Mouse (Mus musculus) kidney, postnatal 0 days (tissue): ENCODE data around the gene Tspyl2. TPM values are rescaled to one million over a fixed set of nuclear protein-coding genes. Genes with fewer than 3 reads are reported as not detected.

ENCODE experiments used
- ATAC-seq: fragments of 200-750 bp; cut with Nextera tagmentation; replicated peaks from 2 replicates; pipeline ENCODE4 v1.8.0; 2017; ENCODE audit warnings: low read depth, moderate number of reproducible peaks, moderate TSS enrichment, moderate library complexity; ENCODE audit not compliant: low FRiP score
- DNase-seq: peaks from one replicate; pipeline ENCODE4 v3.0.0-alpha.2; 2016; ENCODE audit warnings: low spot score
- H3K27ac ChIP-seq: fragments of 300-500 bp; sonication (generic); 2 replicates; pipeline ENCODE4 v1.5.1; 2014; ENCODE audit warnings: mild to moderate bottlenecking
- H3K27me3 ChIP-seq: fragments of 300-500 bp; sonication (generic); 2 replicates; pipeline ENCODE4 v1.6.1; 2014; ENCODE audit warnings: low read length, mixed read lengths; ENCODE audit not compliant: insufficient read depth
- H3K36me3 ChIP-seq: fragments of 300-500 bp; sonication (generic); 2 replicates; pipeline ENCODE4 v1.6.1; 2014; ENCODE audit warnings: low read length, mixed read lengths; ENCODE audit not compliant: insufficient read depth
- H3K4me1 ChIP-seq: fragments of 300-500 bp; sonication (generic); replicated peaks from 2 replicates; pipeline ENCODE4 v1.6.1; 2014; ENCODE audit warnings: antibody characterized with exemption, low read length, mixed read lengths; ENCODE audit not compliant: insufficient read depth
- H3K4me2 ChIP-seq: fragments of 300-500 bp; sonication (generic); 2 replicates; pipeline ENCODE4 v1.6.1; 2014; ENCODE audit warnings: mild to moderate bottlenecking, low read length, moderate library complexity, mixed read lengths
- H3K4me3 ChIP-seq: fragments of 300-500 bp; sonication (generic); replicated peaks from 2 replicates; pipeline ENCODE4 v1.5.1; 2014; ENCODE audit warnings: low read depth, low read length
- H3K9ac ChIP-seq: fragments of 300-500 bp; sonication (generic); 2 replicates; pipeline ENCODE4 v1.6.1; 2014; ENCODE audit warnings: low read depth, low read length
- H3K9me3 ChIP-seq: fragments of 300-500 bp; sonication (generic); replicated peaks from 2 replicates; pipeline ENCODE4 v1.6.1; 2016; ENCODE audit warnings: low read length, inconsistent platforms, mixed read lengths
- CTCF ChIP-seq: IDR thresholded peaks from 2 replicates; pipeline ENCODE4 v1.5.1; 2016; ENCODE audit warnings: antibody characterized with exemption, low read depth, mild to moderate bottlenecking, moderate library complexity
- WGBS: fragments of 180-500 bp; shearing (Covaris S2); extraction: QIAGEN DNeasy Blood & Tissue Kit; methylation state at CpG from one replicate; pipeline ENCODE4 v1.1.7; 2014; 5-methylcytosine and 5-hydroxymethylcytosine counted together
- polyA plus RNA-seq: library from polyadenylated mRNA; unstranded; fragments of >200 nt; fragmentation: Nextera tagmentation; extraction: Ambion mirVana; gene quantifications from 2 replicates; pipeline ENCODE4 v1.2.1, GENCODE M21; 2015

Tspyl2 gene
- polyA plus RNA-seq, result 16.1 and 18.5 TPM in 2 replicates

GRCm38 (mm10) chrX:152342358-152342901, at the start of gene Tspyl2:
Gene Tspyl2 (minus strand): TSS chrX:152342425.
- DNase-seq (peak; percentile 96), ATAC-seq (peak; percentile 98)
- Histone ChIP-seq H3K36me3 (no peaks in the 10 kb centered on the region), H3K27ac (peak within 1 kb of the TSS; percentile 73), H3K4me3 (peak within 1 kb of the TSS; percentile 51), H3K4me2 (peak within 1 kb of the TSS; percentile 52), H3K9me3 (no peaks in the 10 kb centered on the region), H3K9ac (peak within 1 kb of the TSS; percentile 73), H3K4me1 (peaks cover 4% of the 10 kb centered on the region; the same call in 1 of the 2 replicates), H3K27me3 (no peaks in the 10 kb centered on the region)
- WGBS, result 20% methylated on average over 27 of the region's 27 CpGs
- TF ChIP-seq CTCF, result no peak

GRCm38 (mm10) chrX:152368397-152369273, 26.4 kb upstream of the Tspyl2 start, which contains the start of gene Gpr173:
Gene Gpr173 (minus strand): TSS chrX:152368704.
- peak; percentile 96 for ATAC-seq
- H3K27ac ChIP-seq, result 0 out of 2 replicates have a peak within 1 kb of the TSS, but pooled peaks have one; percentile 2

GRCm38 (mm10) chrX:152368054-152368396, 25.8 kb upstream of the Tspyl2 start:
- H3K36me3 ChIP-seq, result no peaks in the 10 kb centered on the region
- H3K9me3 ChIP-seq, result no peaks in the 10 kb centered on the region
- peak; percentile 47; the same call in 1 of the 2 replicates for ATAC-seq
- H3K4me3 ChIP-seq, result peak overlapping the region; percentile 49
- DNase-seq, result no peak
- peak overlapping the region; percentile 57 for H3K9ac ChIP-seq
- H3K27ac ChIP-seq, result no peak overlapping the region
- 25% methylated on average over 4 of the region's 4 CpGs for WGBS
- H3K27me3 ChIP-seq, result no peaks in the 10 kb centered on the region
- TF ChIP-seq CTCF, result no peak
- H3K4me1 ChIP-seq, result no peaks in the 10 kb centered on the region
- peak overlapping the region; percentile 57 for H3K4me2 ChIP-seq

More at GRCm38 (mm10) chrX:152368397-152369273, 26.4 kb upstream of the Tspyl2 start, which contains the start of gene Gpr173:
- 32% methylated on average over 23 of the region's 24 CpGs for WGBS
- Histone ChIP-seq H3K9ac (peak within 1 kb of the TSS; percentile 57), H3K4me1 (no peaks in the 10 kb centered on the region), H3K4me3 (peak within 1 kb of the TSS; percentile 49), H3K36me3 (no peaks in the 10 kb centered on the region), H3K27me3 (no peaks in the 10 kb centered on the region), H3K4me2 (peak within 1 kb of the TSS; percentile 57), H3K9me3 (no peaks in the 10 kb centered on the region)
- no peak for TF ChIP-seq CTCF
- DNase-seq, result peak; percentile 82

GRCm38 (mm10) chrX:152366418-152366817, 24.2 kb upstream of the Tspyl2 start:
- Histone ChIP-seq H3K27me3 (no peaks in the 10 kb centered on the region), H3K9ac (no peak overlapping the region), H3K9me3 (no peaks in the 10 kb centered on the region), H3K4me2 (no peak overlapping the region), H3K4me3 (no peak overlapping the region), H3K27ac (no peak overlapping the region), H3K4me1 (no peaks in the 10 kb centered on the region), H3K36me3 (no peaks in the 10 kb centered on the region)
- 77% methylated on average over 2 of the region's 2 CpGs for WGBS
- TF ChIP-seq CTCF, result no peak
- DNase-seq (no peak), ATAC-seq (no peak)

- H3K36me3 ChIP-seq, result no peaks in the 10 kb centered on the region
- no peak overlapping the region for H3K4me3 ChIP-seq
- H3K4me2 ChIP-seq, result no peak overlapping the region
- peak; percentile 63 for TF ChIP-seq CTCF
- no peak overlapping the region for H3K9ac ChIP-seq
- 30% methylated on average over 5 of the region's 5 CpGs for WGBS
- peak; percentile 75 for DNase-seq
- no peaks in the 10 kb centered on the region for H3K27me3 ChIP-seq
- H3K9me3 ChIP-seq, result no peaks in the 10 kb centered on the region
- no peak overlapping the region for H3K27ac ChIP-seq
- no peaks in the 10 kb centered on the region for H3K4me1 ChIP-seq
- peak; percentile 59; the same call in 1 of the 2 replicates for ATAC-seq
Measured at GRCm38 (mm10) chrX:152352553-152353153, 10.4 kb upstream of the Tspyl2 start.

- H3K27me3 ChIP-seq, result no peaks in the 10 kb centered on the region
- ATAC-seq, result no peak
Measured at GRCm38 (mm10) chrX:152347041-152347440, 4.8 kb upstream of the Tspyl2 start.

More at GRCm38 (mm10) chrX:152347041-152347440, 4.8 kb upstream of the Tspyl2 start:
- Histone ChIP-seq H3K4me2 (no peak overlapping the region), H3K9me3 (no peaks in the 10 kb centered on the region), H3K36me3 (no peaks in the 10 kb centered on the region), H3K9ac (no peak overlapping the region), H3K4me3 (no peak overlapping the region), H3K27ac (no peak overlapping the region), H3K4me1 (no peaks in the 10 kb centered on the region)
- DNase-seq, result no peak
- 97% methylated on average over 14 of the region's 14 CpGs for WGBS
- no peak for TF ChIP-seq CTCF
